Mouse (Mus musculus) G1E (cell line): ENCODE measurements around the gene Man1a2.

Source experiments
- CTCF ChIP-seq: IDR thresholded peaks from 2 replicates; pipeline ENCODE4 v1.5.1; 2012; ENCODE audit warnings: low read depth, low read length, inconsistent platforms, mixed read lengths
- GATA1 ChIP-seq: IDR thresholded peaks from 2 replicates; pipeline ENCODE4 v1.6.1; 2012; ENCODE audit warnings: borderline replicate concordance, low read length, inconsistent platforms, mixed read lengths
- TAL1 ChIP-seq: conservative IDR thresholded peaks from 2 replicates; pipeline ENCODE4 v1.6.1; 2012; ENCODE audit warnings: low read depth, low read length, inconsistent platforms, mixed read lengths

- TF ChIP-seq CTCF (no peak), GATA1 (no peak), TAL1 (no peak)
Measured at GRCm38 (mm10) chr3:100682841-100683240, 2.5 kb downstream of the Man1a2 start.
